Mouse (Mus musculus) midbrain, embryonic 14.5 days (tissue): ENCODE results near the gene Prtn3. TPM values are rescaled to one million over a fixed set of nuclear protein-coding genes. Genes with fewer than 3 reads are reported as not detected.
A peak's percentile ranks its signal among the peaks of the same experiment; 100 is the strongest.

ENCODE experiments used
- ATAC-seq: fragments of 200-750 bp; cut with Nextera tagmentation; 2 replicates; pipeline ENCODE4 v1.8.0; 2017; ENCODE audit warnings: moderate number of reproducible peaks, moderate library complexity; ENCODE audit not compliant: low FRiP score, low TSS enrichment
- DNase-seq: peaks from one replicate; pipeline ENCODE4 v3.0.0-alpha.2; 2015
- H3K27ac ChIP-seq: fragments of 300-500 bp; sonication (generic); replicated peaks from 2 replicates; pipeline ENCODE4 v1.5.1; 2014; ENCODE audit warnings: mild to moderate bottlenecking, low read depth, low read length, moderate library complexity
- H3K27me3 ChIP-seq: fragments of 300-500 bp; sonication (generic); 2 replicates; pipeline ENCODE4 v1.6.1; 2014; ENCODE audit warnings: low read length, control low read depth, mixed read lengths; ENCODE audit not compliant: control insufficient read depth, insufficient read depth
- H3K36me3 ChIP-seq: fragments of 300-500 bp; sonication (generic); 2 replicates; pipeline ENCODE4 v1.6.1; 2014; ENCODE audit warnings: low read length, control low read depth; ENCODE audit not compliant: control insufficient read depth, insufficient read depth
- H3K4me1 ChIP-seq: fragments of 300-500 bp; sonication (generic); 2 replicates; pipeline ENCODE4 v1.6.1; 2014; ENCODE audit warnings: mild to moderate bottlenecking, antibody characterized with exemption, low read length, control low read depth; ENCODE audit not compliant: control insufficient read depth, insufficient read depth
- H3K4me2 ChIP-seq: fragments of 300-500 bp; sonication (generic); 2 replicates; pipeline ENCODE4 v1.6.1; 2014; ENCODE audit warnings: mild to moderate bottlenecking, low read length, moderate library complexity
- H3K4me3 ChIP-seq: fragments of 300-500 bp; sonication (generic); replicated peaks from 2 replicates; pipeline ENCODE4 v1.5.1; 2014; ENCODE audit warnings: low read depth, low read length
- H3K9ac ChIP-seq: fragments of 300-500 bp; sonication (generic); replicated peaks from 2 replicates; pipeline ENCODE4 v1.6.1; 2014; ENCODE audit warnings: mild to moderate bottlenecking, low read length, moderate library complexity
- H3K9me3 ChIP-seq: fragments of 300-500 bp; sonication (generic); 2 replicates; pipeline ENCODE4 v1.6.1; 2016; ENCODE audit warnings: low read length, control low read depth, mixed read lengths; ENCODE audit not compliant: control insufficient read depth
- WGBS: fragments of 180-500 bp; shearing (Covaris S2); extraction: QIAGEN DNeasy Blood & Tissue Kit; methylation state at CpG from one replicate; pipeline ENCODE4 v1.1.7; 2014; 5-methylcytosine and 5-hydroxymethylcytosine counted together
- polyA plus RNA-seq: library from polyadenylated mRNA; unstranded; fragments of >200 nt; fragmentation: Nextera tagmentation; extraction: Ambion mirVana; gene quantifications from 2 replicates; pipeline ENCODE4 v1.2.1, GENCODE M21; 2014

The Prtn3 gene
- polyA plus RNA-seq, 1 experiment from 2014 or later = 14.9 TPM

GRCm38 (mm10) chr10:79924998-79925784 is 50.9 kb downstream of the Prtn3 start:
- Histone ChIP-seq H3K27me3 (peaks cover 38% of the 10 kb centered on the region), H3K9ac (no peak overlapping the region), H3K4me3 (no peak overlapping the region), H3K36me3 (no peaks in the 10 kb centered on the region), H3K4me2 (peak overlapping the region; percentile 88), H3K9me3 (no peaks in the 10 kb centered on the region), H3K27ac (0 out of 2 replicates have a peak overlapping the region, but pooled peaks have one; percentile 9), H3K4me1 (peaks cover 21% of the 10 kb centered on the region)
- peak; percentile 96 for DNase-seq
- WGBS = 11% methylated on average over 29 of the region's 29 CpGs
- ATAC-seq = no peak

- no peak for DNase-seq
- Histone ChIP-seq H3K36me3 (0 out of 2 replicates have a peak, but pooled peaks cover 4% of the 10 kb centered on the region), H3K27me3 (peaks cover 30% of the 10 kb centered on the region), H3K27ac (0 out of 2 replicates have a peak overlapping the region, but pooled peaks have one; percentile 9), H3K9me3 (no peaks in the 10 kb centered on the region), H3K4me1 (peaks cover 21% of the 10 kb centered on the region), H3K4me3 (peak overlapping the region; percentile 87), H3K9ac (peak overlapping the region; percentile 77), H3K4me2 (peak overlapping the region; percentile 88)
- WGBS = 12% methylated on average over 15 of the region's 15 CpGs
- no peak for ATAC-seq
These were observed 51.7 kb downstream of the Prtn3 start for GRCm38 (mm10) chr10:79925785-79926490.

GRCm38 (mm10) chr10:79926491-79927323 is 52.4 kb downstream of the Prtn3 start, which contains the start of gene Arid3a:
Arid3a (plus strand) TSS chr10:79927043.
- Histone ChIP-seq H3K9ac (peak within 1 kb of the TSS; percentile 77), H3K4me3 (peak within 1 kb of the TSS; percentile 87), H3K36me3 (0 out of 2 replicates have a peak, but pooled peaks cover 7% of the 10 kb centered on the region), H3K27ac (peak within 1 kb of the TSS; percentile 88), H3K9me3 (no peaks in the 10 kb centered on the region), H3K4me2 (peak within 1 kb of the TSS; percentile 88), H3K27me3 (peaks cover 23% of the 10 kb centered on the region), H3K4me1 (peaks cover 16% of the 10 kb centered on the region)
- WGBS = under 1% methylated on average over 63 of the region's 63 CpGs
- ATAC-seq (peak; percentile 78), DNase-seq (peak; percentile 96)

GRCm38 (mm10) chr10:79927324-79928029 is 53.2 kb downstream of the Prtn3 start:
- H3K27me3 ChIP-seq = peaks cover 15% of the 10 kb centered on the region
- H3K9me3 ChIP-seq = no peaks in the 10 kb centered on the region
- peak overlapping the region; percentile 88 for H3K4me2 ChIP-seq
- H3K4me1 ChIP-seq = peaks cover 14% of the 10 kb centered on the region
- DNase-seq = peak; percentile 76
- H3K36me3 ChIP-seq = peaks cover 14% of the 10 kb centered on the region
- H3K9ac ChIP-seq = peak overlapping the region; percentile 77
- H3K27ac ChIP-seq = peak overlapping the region; percentile 88
- under 1% methylated on average over 54 of the region's 54 CpGs for WGBS
- ATAC-seq = peak; percentile 46
- H3K4me3 ChIP-seq = peak overlapping the region; percentile 87

GRCm38 (mm10) chr10:79928030-79928694 is 53.9 kb downstream of the Prtn3 start:
- Histone ChIP-seq H3K4me2 (peak overlapping the region; percentile 88), H3K4me1 (peaks cover 14% of the 10 kb centered on the region)
- no peak for ATAC-seq

GRCm38 (mm10) chr10:79928907-79929701 is 54.8 kb downstream of the Prtn3 start:
- Histone ChIP-seq H3K9ac (peak overlapping the region; percentile 77), H3K4me2 (peak overlapping the region; percentile 88), H3K36me3 (peaks cover 27% of the 10 kb centered on the region), H3K27me3 (no peaks in the 10 kb centered on the region), H3K9me3 (no peaks in the 10 kb centered on the region), H3K27ac (peak overlapping the region; percentile 88), H3K4me3 (peak overlapping the region; percentile 87), H3K4me1 (peaks cover 14% of the 10 kb centered on the region)
- ATAC-seq = no peak
- WGBS = 34% methylated on average over 9 of the region's 9 CpGs
- DNase-seq = peak; percentile 46

More at GRCm38 (mm10) chr10:79928030-79928694, 53.9 kb downstream of the Prtn3 start:
- under 1% methylated on average over 28 of the region's 29 CpGs for WGBS
- Histone ChIP-seq H3K36me3 (peaks cover 21% of the 10 kb centered on the region), H3K9ac (peak overlapping the region; percentile 77), H3K27me3 (peaks cover 8% of the 10 kb centered on the region), H3K4me3 (peak overlapping the region; percentile 87), H3K9me3 (no peaks in the 10 kb centered on the region), H3K27ac (peak overlapping the region; percentile 88)
- peak; percentile 70 for DNase-seq
